ENCODE assay signal across 8 mouse cellular contexts in genomic region chr17:31852782-31853447, GRCm38 (mm10). TPM values are rescaled to one million over a fixed set of nuclear protein-coding genes. Genes with fewer than 3 reads are reported as not detected.
A peak's percentile ranks its signal among the peaks of the same experiment; 100 is the strongest.
DNase-seq lines count a peak whose midpoint lies in the region; ATAC-seq and TF ChIP-seq lines count a peak whose summit lies in the region.

No protein-coding gene starts in this region.

- no peak for ATAC-seq in lung, embryonic 16.5 days (ENCODE audit: low read depth)
- no peak for ATAC-seq in forebrain, postnatal 0 days
- no peak for ATAC-seq in stomach, embryonic 14.5 days (ENCODE audit: insufficient number of reproducible peaks, insufficient read depth, low FRiP score, low read depth)
- ATAC-seq in granulocyte monocyte progenitor cell, adult 5-6 weeks (replicated peaks; ENCODE audit: poor library complexity, severe bottlenecking): no peak

- H3K4me1 ChIP-seq in lung, embryonic 16.5 days (replicated peaks; ENCODE audit: control insufficient read depth, insufficient read depth, low read length): peaks cover 27% of the 10 kb centered on the region
- peaks cover 15% of the 10 kb centered on the region for H3K4me1 ChIP-seq in forebrain, postnatal 0 days (ENCODE audit: insufficient read depth)
- peaks cover 26% of the 10 kb centered on the region for H3K4me1 ChIP-seq in stomach, embryonic 14.5 days (ENCODE audit: control insufficient read depth, insufficient read depth, low read length)

- H3K36me3 ChIP-seq in lung, embryonic 16.5 days (ENCODE audit: control insufficient read depth, insufficient read depth, low read length): peaks cover 39% of the 10 kb centered on the region
- H3K36me3 ChIP-seq in forebrain, postnatal 0 days (ENCODE audit: insufficient read depth): peaks cover 33% of the 10 kb centered on the region
- H3K36me3 ChIP-seq in stomach, embryonic 14.5 days (ENCODE audit: control insufficient read depth, insufficient read depth, low read length): peaks cover 32% of the 10 kb centered on the region

- no peak for DNase-seq in lung, postnatal 10 days
- DNase-seq in forebrain, postnatal 0 days: no peak
- DNase-seq in kidney, postnatal 36 days: peak; percentile 67 to 75
- DNase-seq in ovary, postnatal 10 days (ENCODE audit: low spot score): no peak
- no peak for DNase-seq in layer of hippocampus, adult 11-12 months (ENCODE audit: low spot score)

- WGBS in lung, embryonic 16.5 days: 26% methylated on average over 12 of the region's 12 CpGs
- 77% methylated on average over 12 of the region's 12 CpGs for WGBS in forebrain, postnatal 0 days
- 48% methylated on average over 12 of the region's 12 CpGs for WGBS in stomach, embryonic 14.5 days

- no peaks in the 10 kb centered on the region for H3K9me3 ChIP-seq in lung, embryonic 16.5 days (ENCODE audit: control insufficient read depth, low read length)
- no peaks in the 10 kb centered on the region for H3K9me3 ChIP-seq in forebrain, postnatal 0 days (ENCODE audit: low read length)
- H3K9me3 ChIP-seq in stomach, embryonic 14.5 days (ENCODE audit: control insufficient read depth, low read depth, low read length): no peaks in the 10 kb centered on the region

- H3K27ac ChIP-seq in lung, embryonic 16.5 days (ENCODE audit: low read length): peak overlapping the region; percentile 81
- no peak overlapping the region for H3K27ac ChIP-seq in forebrain, postnatal 0 days (ENCODE audit: low read depth, low read length)
- peak overlapping the region; percentile 39; the same call in 1 of the 2 replicates for H3K27ac ChIP-seq in stomach, embryonic 14.5 days (ENCODE audit: low read length)

- H3K4me2 ChIP-seq in lung, embryonic 16.5 days (ENCODE audit: low read depth, low read length): peak overlapping the region; percentile 69
- H3K4me2 ChIP-seq in forebrain, postnatal 0 days (ENCODE audit: low read depth): peak overlapping the region; percentile 73
- H3K4me2 ChIP-seq in stomach, embryonic 14.5 days (replicated peaks; ENCODE audit: low read depth, low read length): peak overlapping the region; percentile 81

- H3K4me3 ChIP-seq in lung, embryonic 16.5 days (ENCODE audit: low read length): peak overlapping the region; percentile 94
- H3K4me3 ChIP-seq in forebrain, postnatal 0 days (ENCODE audit: low read depth, low read length): peak overlapping the region; percentile 23
- peak overlapping the region; percentile 90 for H3K4me3 ChIP-seq in stomach, embryonic 14.5 days (ENCODE audit: low read depth, low read length)

- H3K9ac ChIP-seq in lung, embryonic 16.5 days (ENCODE audit: low read length): peak overlapping the region; percentile 61
- H3K9ac ChIP-seq in forebrain, postnatal 0 days: peak overlapping the region; percentile 33
- no peak overlapping the region for H3K9ac ChIP-seq in stomach, embryonic 14.5 days (replicated peaks; ENCODE audit: low read depth, low read length)

- no peak for TF ChIP-seq CTCF in forebrain, postnatal 0 days (IDR thresholded peaks at IDR 0.05; ENCODE audit: low read depth)

- no peaks in the 10 kb centered on the region for H3K27me3 ChIP-seq in lung, embryonic 16.5 days (ENCODE audit: control insufficient read depth, insufficient read depth, low read depth, low read length)
- no peaks in the 10 kb centered on the region for H3K27me3 ChIP-seq in forebrain, postnatal 0 days (ENCODE audit: insufficient read depth, low read length)
- H3K27me3 ChIP-seq in stomach, embryonic 14.5 days (ENCODE audit: control insufficient read depth, insufficient read depth, low read length): no peaks in the 10 kb centered on the region

RNA-seq across cellular contexts. Expression of gene Sik1, which starts 2.7 kb away (rescaled TPM):
- 32.7 and 33.0 TPM in 2 replicates for polyA plus RNA-seq in lung, embryonic 16.5 days (2015; fragmentation: Nextera tagmentation; extraction: Ambion mirVana)
- total RNA-seq in forebrain, postnatal 0 days (2014; rRNA removed): 34.6 and 42.2 TPM in 2 replicates
- 18.6 and 19.4 TPM in 2 replicates for polyA plus RNA-seq in forebrain, postnatal 0 days (2015; fragmentation: Nextera tagmentation; extraction: Ambion mirVana)
- polyA plus RNA-seq in stomach, embryonic 14.5 days (2014; fragmentation: Nextera tagmentation; extraction: Ambion mirVana): 19.7 and 20.8 TPM in 2 replicates
- total RNA-seq in granulocyte monocyte progenitor cell, adult 5-6 weeks (2014; fragmentation: Nextera tagmentation): 9.1 and 12.1 TPM in 2 replicates
- 9.2 and 10.8 TPM in 2 replicates for total RNA-seq in granulocyte monocyte progenitor cell, adult 5-6 weeks (2017)

Comparison
In these comparisons a context has a peak if more than half of its experiments do, and no peak if none do; other contexts are left out.
1. H3K4me3 ChIP-seq: peak in every context shown above with its lines; median percentile 94 in lung, embryonic 16.5 days; 90 in stomach, embryonic 14.5 days; 23 in forebrain, postnatal 0 days.
2. DNase-seq: peak in kidney, postnatal 36 days (2 of 2); none in lung, postnatal 10 days (single experiment), forebrain, postnatal 0 days (single experiment), ovary, postnatal 10 days (single experiment) and layer of hippocampus, adult 11-12 months (single experiment).
3. Peak in every context shown above with its lines, with median percentiles within 50 percentile points of each other: H3K4me2 ChIP-seq.